Mouse (Mus musculus) G1E (cell line): ENCODE measurements around the gene Car14.

ENCODE experiments used
- CTCF ChIP-seq: IDR thresholded peaks from 2 replicates; pipeline ENCODE4 v1.5.1; 2012; ENCODE audit warnings: low read depth, low read length, inconsistent platforms, mixed read lengths
- GATA1 ChIP-seq: IDR thresholded peaks from 2 replicates; pipeline ENCODE4 v1.6.1; 2012; ENCODE audit warnings: borderline replicate concordance, low read length, inconsistent platforms, mixed read lengths
- GATA2 ChIP-seq: IDR thresholded peaks from 2 replicates; pipeline ENCODE4 v1.6.1; 2012; ENCODE audit warnings: low read depth, low read length, inconsistent platforms, borderline replicate concordance
- POLR2AphosphoS5 ChIP-seq: IDR thresholded peaks from 2 replicates; pipeline ENCODE4 v1.6.1; 2012; ENCODE audit warnings: low read depth, low read length, inconsistent platforms; ENCODE audit not compliant: insufficient replicate concordance
- TAL1 ChIP-seq: conservative IDR thresholded peaks from 2 replicates; pipeline ENCODE4 v1.6.1; 2012; ENCODE audit warnings: low read depth, low read length, inconsistent platforms, mixed read lengths

- TF ChIP-seq GATA1 (no peak), CTCF (no peak), TAL1 (no peak), GATA2 (no peak), POLR2AphosphoS5 (no peak)
These were observed 12.3 kb upstream of the Car14 start for GRCm38 (mm10) chr3:95916760-95917159.
